Mouse (Mus musculus): ENCODE results near the gene Dnmbp. TPM values are rescaled to one million over a fixed set of nuclear protein-coding genes. Genes with fewer than 3 reads are reported as not detected.

Dnmbp gene
- polyA plus RNA-seq, 1 experiment from 2014 or later = 8.9 TPM

DNA sequence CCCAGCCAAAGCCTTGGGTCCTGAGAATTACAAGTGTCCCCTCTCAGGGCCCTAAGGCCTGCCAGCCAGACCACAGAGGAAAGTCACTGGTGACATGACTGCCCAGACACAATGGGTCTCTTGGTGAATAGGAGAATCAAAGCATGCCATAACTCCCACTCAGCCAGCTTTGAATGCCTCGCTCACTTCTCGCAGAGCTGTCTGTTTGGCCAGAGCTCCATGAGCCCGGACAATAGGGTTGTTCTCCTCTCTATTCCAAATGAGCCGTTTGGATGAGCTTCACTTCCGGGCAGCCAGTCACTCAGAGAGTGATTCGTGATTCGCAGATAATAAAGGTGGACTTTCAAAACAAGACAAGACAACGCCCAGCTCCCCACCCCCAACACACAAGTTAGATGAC, 34.9 kb downstream of the Dnmbp start:
- DNase-seq (ENCODE audit: low spot score) (no peak), ATAC-seq (ENCODE audit: low FRiP score) (no peak)
- H3K4me1 ChIP-seq (replicated peaks; ENCODE audit: control insufficient read depth, insufficient read depth, low read length) = no peaks in the 10 kb centered on the region
- no peaks in the 10 kb centered on the region for H3K9me3 ChIP-seq (ENCODE audit: control insufficient read depth, low read length)
- H3K27ac ChIP-seq = no peak overlapping the region
- WGBS = 19% methylated on average over 8 of the region's 8 CpGs
- H3K9ac ChIP-seq = no peak overlapping the region
- no peak overlapping the region for H3K4me3 ChIP-seq (replicated peaks; ENCODE audit: low read length)
- no peak overlapping the region for H3K4me2 ChIP-seq (replicated peaks)
- peaks cover 29% of the 10 kb centered on the region for H3K36me3 ChIP-seq (replicated peaks; ENCODE audit: control insufficient read depth, insufficient read depth)
- no peaks in the 10 kb centered on the region for H3K27me3 ChIP-seq (ENCODE audit: control insufficient read depth, insufficient read depth, low read length)

- no peak for DNase-seq (ENCODE audit: low spot score)
- Histone ChIP-seq H3K36me3 (replicated peaks; ENCODE audit: control insufficient read depth, insufficient read depth) (peaks cover 31% of the 10 kb centered on the region), H3K27me3 (ENCODE audit: control insufficient read depth, insufficient read depth, low read length) (no peaks in the 10 kb centered on the region), H3K27ac (no peak overlapping the region), H3K9ac (no peak overlapping the region), H3K4me2 (replicated peaks) (no peak overlapping the region), H3K9me3 (ENCODE audit: control insufficient read depth, low read length) (no peaks in the 10 kb centered on the region), H3K4me3 (replicated peaks; ENCODE audit: low read length) (no peak overlapping the region), H3K4me1 (replicated peaks; ENCODE audit: control insufficient read depth, insufficient read depth, low read length) (no peaks in the 10 kb centered on the region)
- no peak for ATAC-seq (ENCODE audit: low FRiP score)
- WGBS = 88% methylated on average over 11 of the region's 11 CpGs
Observed at GRCm38 (mm10) chr19:43904327-43904726, 35.7 kb downstream of the Dnmbp start.

- DNase-seq (ENCODE audit: low spot score) (no peak), ATAC-seq (ENCODE audit: low FRiP score) (no peak)
- Histone ChIP-seq H3K27me3 (ENCODE audit: control insufficient read depth, insufficient read depth, low read length) (no peaks in the 10 kb centered on the region), H3K4me1 (replicated peaks; ENCODE audit: control insufficient read depth, insufficient read depth, low read length) (no peaks in the 10 kb centered on the region), H3K36me3 (replicated peaks; ENCODE audit: control insufficient read depth, insufficient read depth) (peaks cover 25% of the 10 kb centered on the region), H3K4me3 (replicated peaks; ENCODE audit: low read length) (no peak overlapping the region), H3K9ac (no peak overlapping the region), H3K9me3 (ENCODE audit: control insufficient read depth, low read length) (no peaks in the 10 kb centered on the region), H3K4me2 (replicated peaks) (no peak overlapping the region), H3K27ac (no peak overlapping the region)
- WGBS = 55% methylated on average over 12 of the region's 12 CpGs
Observed at GRCm38 (mm10) chr19:43902887-43903286, 37.1 kb downstream of the Dnmbp start.

DNA sequence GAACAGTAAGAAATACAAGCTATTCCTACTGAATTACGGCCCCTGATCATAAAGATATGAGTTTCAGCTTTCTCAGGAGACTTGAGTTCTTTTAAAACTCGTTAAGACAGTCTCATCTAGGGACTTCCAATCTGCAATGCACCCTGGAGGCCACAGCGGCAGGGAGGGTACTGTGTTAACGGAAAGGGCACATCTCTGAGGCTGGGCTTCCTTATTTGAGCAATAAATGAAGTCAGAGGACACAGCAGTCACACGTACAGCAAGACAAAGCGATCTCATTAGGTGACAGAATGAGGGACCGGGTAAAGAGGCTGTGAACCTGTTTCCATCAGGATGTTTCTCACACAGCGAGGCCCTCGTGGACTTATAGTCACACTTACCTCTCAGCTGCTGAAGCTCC, 39.3 kb downstream of the Dnmbp start:
- no peaks in the 10 kb centered on the region for H3K27me3 ChIP-seq (ENCODE audit: control insufficient read depth, insufficient read depth, low read length)
- 84% methylated on average over 9 of the region's 9 CpGs for WGBS
- H3K4me1 ChIP-seq (replicated peaks; ENCODE audit: control insufficient read depth, insufficient read depth, low read length) = no peaks in the 10 kb centered on the region
- no peak for DNase-seq (ENCODE audit: low spot score)
- H3K4me3 ChIP-seq (replicated peaks; ENCODE audit: low read length) = no peak overlapping the region
- no peaks in the 10 kb centered on the region for H3K9me3 ChIP-seq (ENCODE audit: control insufficient read depth, low read length)
- peaks cover 25% of the 10 kb centered on the region for H3K36me3 ChIP-seq (replicated peaks; ENCODE audit: control insufficient read depth, insufficient read depth)
- H3K4me2 ChIP-seq (replicated peaks) = no peak overlapping the region
- no peak overlapping the region for H3K9ac ChIP-seq
- no peak for ATAC-seq (ENCODE audit: low FRiP score)
- no peak overlapping the region for H3K27ac ChIP-seq

- WGBS = 62% methylated on average over 10 of the region's 10 CpGs
- Histone ChIP-seq H3K4me1 (replicated peaks; ENCODE audit: control insufficient read depth, insufficient read depth, low read length) (no peaks in the 10 kb centered on the region), H3K4me2 (replicated peaks) (no peak overlapping the region), H3K4me3 (replicated peaks; ENCODE audit: low read length) (no peak overlapping the region), H3K27ac (no peak overlapping the region), H3K9me3 (ENCODE audit: control insufficient read depth, low read length) (no peaks in the 10 kb centered on the region), H3K27me3 (ENCODE audit: control insufficient read depth, insufficient read depth, low read length) (no peaks in the 10 kb centered on the region), H3K9ac (no peak overlapping the region), H3K36me3 (replicated peaks; ENCODE audit: control insufficient read depth, insufficient read depth) (peaks cover 25% of the 10 kb centered on the region)
- DNase-seq (ENCODE audit: low spot score) (no peak), ATAC-seq (ENCODE audit: low FRiP score) (no peak)
Observed at GRCm38 (mm10) chr19:43898547-43898946, 41.4 kb downstream of the Dnmbp start.

DNA sequence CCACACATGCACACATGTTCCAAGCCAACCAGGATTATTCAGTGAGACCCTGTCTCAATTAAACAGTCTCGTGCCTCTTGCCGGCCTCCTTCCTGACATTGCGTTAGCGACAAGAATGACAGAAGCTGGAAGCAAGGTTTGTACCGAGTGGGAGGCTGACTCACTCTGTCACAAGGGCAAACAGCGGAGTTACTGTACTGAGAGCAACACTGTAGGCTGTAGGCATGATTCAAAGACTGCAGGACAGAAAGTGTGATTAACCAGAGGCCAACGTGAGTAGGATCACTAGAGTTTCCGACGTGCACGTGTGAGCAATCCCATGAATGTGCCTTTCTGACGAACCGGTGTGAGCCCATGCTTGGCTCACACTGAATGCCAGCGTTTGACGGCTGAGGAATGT, 43.5 kb downstream of the Dnmbp start:
- H3K36me3 ChIP-seq (replicated peaks; ENCODE audit: control insufficient read depth, insufficient read depth) = peaks cover 14% of the 10 kb centered on the region
- ATAC-seq (ENCODE audit: low FRiP score) (no peak), DNase-seq (ENCODE audit: low spot score) (no peak)
- H3K9me3 ChIP-seq (ENCODE audit: control insufficient read depth, low read length) = no peaks in the 10 kb centered on the region
- H3K27ac ChIP-seq = no peak overlapping the region
- 91% methylated on average over 14 of the region's 14 CpGs for WGBS
- no peak overlapping the region for H3K9ac ChIP-seq
- H3K4me1 ChIP-seq (replicated peaks; ENCODE audit: control insufficient read depth, insufficient read depth, low read length) = no peaks in the 10 kb centered on the region
- H3K4me3 ChIP-seq (replicated peaks; ENCODE audit: low read length) = no peak overlapping the region
- no peaks in the 10 kb centered on the region for H3K27me3 ChIP-seq (ENCODE audit: control insufficient read depth, insufficient read depth, low read length)
- H3K4me2 ChIP-seq (replicated peaks) = no peak overlapping the region

DNA sequence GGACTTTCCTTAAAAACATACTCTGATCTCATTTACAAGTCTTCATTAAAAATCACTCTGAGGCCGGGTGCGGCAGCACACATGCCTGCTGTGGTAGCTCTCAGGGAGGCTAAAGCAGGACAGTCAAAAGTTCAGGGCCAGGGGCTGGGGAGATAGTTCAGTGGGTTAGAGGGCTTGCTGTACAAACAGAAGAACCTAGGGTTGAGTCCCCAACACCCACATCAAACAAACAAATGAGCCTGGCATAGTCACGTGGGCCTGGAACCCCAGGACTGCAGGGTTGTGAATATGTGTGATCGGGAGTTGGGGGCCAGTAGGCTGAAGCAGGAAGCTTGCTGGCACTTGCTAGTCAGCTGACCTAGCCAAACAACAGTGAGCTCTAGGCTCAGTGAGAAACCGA, 44.0 kb downstream of the Dnmbp start:
- DNase-seq (ENCODE audit: low spot score) = no peak
- Histone ChIP-seq H3K27ac (no peak overlapping the region), H3K4me2 (replicated peaks) (no peak overlapping the region), H3K36me3 (replicated peaks; ENCODE audit: control insufficient read depth, insufficient read depth) (peaks cover 12% of the 10 kb centered on the region; the same call in 1 of the 2 replicates), H3K4me3 (replicated peaks; ENCODE audit: low read length) (no peak overlapping the region), H3K9me3 (ENCODE audit: control insufficient read depth, low read length) (no peaks in the 10 kb centered on the region), H3K27me3 (ENCODE audit: control insufficient read depth, insufficient read depth, low read length) (no peaks in the 10 kb centered on the region), H3K9ac (no peak overlapping the region), H3K4me1 (replicated peaks; ENCODE audit: control insufficient read depth, insufficient read depth, low read length) (no peaks in the 10 kb centered on the region)
- no peak for ATAC-seq (ENCODE audit: low FRiP score)
- 94% methylated on average over 5 of the region's 5 CpGs for WGBS

DNA sequence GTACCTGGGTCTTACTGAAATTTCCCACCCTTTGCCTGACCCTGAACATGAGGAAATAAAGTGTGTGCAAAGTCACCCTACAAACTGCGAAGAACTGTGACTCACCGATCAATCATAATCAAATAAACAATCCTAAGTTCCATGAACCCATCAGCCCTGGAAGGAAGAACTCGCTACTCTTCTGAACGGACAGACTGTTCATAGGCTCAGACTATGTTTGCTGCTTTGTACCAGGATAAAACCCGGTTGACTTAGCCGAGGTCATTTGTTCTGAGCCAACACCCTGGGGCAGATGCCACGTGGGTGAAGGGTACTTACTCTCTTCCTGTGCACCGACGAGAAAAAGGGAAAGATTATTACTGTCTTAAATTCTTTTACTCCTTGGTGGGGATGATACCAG, 45.2 kb downstream of the Dnmbp start:
- H3K4me3 ChIP-seq (replicated peaks; ENCODE audit: low read length) = no peak overlapping the region
- H3K27me3 ChIP-seq (ENCODE audit: control insufficient read depth, insufficient read depth, low read length) = no peaks in the 10 kb centered on the region
- H3K9me3 ChIP-seq (ENCODE audit: control insufficient read depth, low read length) = no peaks in the 10 kb centered on the region
- H3K36me3 ChIP-seq (replicated peaks; ENCODE audit: control insufficient read depth, insufficient read depth) = 0 out of 2 replicates have a peak, but pooled peaks cover 6% of the 10 kb centered on the region
- H3K4me1 ChIP-seq (replicated peaks; ENCODE audit: control insufficient read depth, insufficient read depth, low read length) = no peaks in the 10 kb centered on the region
- H3K27ac ChIP-seq = no peak overlapping the region
- 78% methylated on average over 9 of the region's 9 CpGs for WGBS
- ATAC-seq (ENCODE audit: low FRiP score) = no peak
- no peak overlapping the region for H3K9ac ChIP-seq
- DNase-seq (ENCODE audit: low spot score) = no peak
- no peak overlapping the region for H3K4me2 ChIP-seq (replicated peaks)

DNA sequence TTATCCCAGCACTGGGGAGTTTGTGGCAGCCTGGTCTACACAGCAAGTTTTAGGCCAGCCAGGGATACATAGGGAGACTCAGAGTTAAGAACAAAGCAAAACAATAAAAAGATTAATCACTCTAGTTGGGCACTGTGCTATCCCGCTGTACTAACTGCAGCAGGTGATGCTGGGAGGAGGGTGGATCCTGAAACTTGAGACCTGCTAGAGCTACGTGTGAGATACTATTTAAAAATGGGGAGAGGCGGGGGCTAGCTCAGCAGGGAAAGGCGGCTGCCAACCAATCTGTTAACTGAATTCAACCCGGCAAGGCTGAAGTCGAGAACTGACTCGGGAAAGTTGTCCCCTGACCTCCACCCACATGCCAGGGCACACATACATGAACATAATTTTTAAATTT, 45.9 kb downstream of the Dnmbp start:
- H3K9ac ChIP-seq = no peak overlapping the region
- WGBS = 15% methylated on average over 7 of the region's 7 CpGs
- DNase-seq (ENCODE audit: low spot score) (no peak), ATAC-seq (ENCODE audit: low FRiP score) (no peak)
- H3K9me3 ChIP-seq (ENCODE audit: control insufficient read depth, low read length) = no peaks in the 10 kb centered on the region
- H3K4me1 ChIP-seq (replicated peaks; ENCODE audit: control insufficient read depth, insufficient read depth, low read length) = no peaks in the 10 kb centered on the region
- no peaks in the 10 kb centered on the region for H3K36me3 ChIP-seq (replicated peaks; ENCODE audit: control insufficient read depth, insufficient read depth)
- H3K27me3 ChIP-seq (ENCODE audit: control insufficient read depth, insufficient read depth, low read length) = no peaks in the 10 kb centered on the region
- no peak overlapping the region for H3K27ac ChIP-seq
- H3K4me2 ChIP-seq (replicated peaks) = no peak overlapping the region
- H3K4me3 ChIP-seq (replicated peaks; ENCODE audit: low read length) = no peak overlapping the region

GRCm38 (mm10) chr19:43890487-43890886, 49.5 kb downstream of the Dnmbp start:
- ATAC-seq (ENCODE audit: low FRiP score) (no peak), DNase-seq (ENCODE audit: low spot score) (no peak)
- H3K4me3 ChIP-seq (replicated peaks; ENCODE audit: low read length) = no peak overlapping the region
- no peaks in the 10 kb centered on the region for H3K9me3 ChIP-seq (ENCODE audit: control insufficient read depth, low read length)
- WGBS = 59% methylated on average over 5 of the region's 5 CpGs
- H3K4me2 ChIP-seq (replicated peaks) = no peak overlapping the region
- H3K9ac ChIP-seq = no peak overlapping the region
- no peaks in the 10 kb centered on the region for H3K27me3 ChIP-seq (ENCODE audit: control insufficient read depth, insufficient read depth, low read length)
- H3K4me1 ChIP-seq (replicated peaks; ENCODE audit: control insufficient read depth, insufficient read depth, low read length) = no peaks in the 10 kb centered on the region
- H3K36me3 ChIP-seq (replicated peaks; ENCODE audit: control insufficient read depth, insufficient read depth) = no peaks in the 10 kb centered on the region
- no peak overlapping the region for H3K27ac ChIP-seq
